Mouse (Mus musculus): ENCODE data around the gene Gm14085. TPM values are rescaled to one million over a fixed set of nuclear protein-coding genes. Genes with fewer than 3 reads are reported as not detected.

Gene Gm14085
- total and polyA plus RNA-seq, 3 experiments: 0.12 to 0.22 TPM; not detected in 1

- TF ChIP-seq TBP (IDR thresholded peaks at IDR 0.05; ENCODE audit: low read depth, low read length): no peak
Measured at GRCm38 (mm10) chr2:122531290-122531689, 46.5 kb downstream of the Gm14085 start (continued).

- H3K27me3 ChIP-seq (ENCODE audit: control insufficient read depth in 1 of 2, insufficient read depth in 2 of 2, low read length in 2 of 2): no peaks in the 10 kb centered on the region
- no peaks in the 10 kb centered on the region for H3K36me3 ChIP-seq (ENCODE audit: control insufficient read depth in 1 of 2, insufficient read depth in 2 of 2, low read length in 2 of 2)
- no peaks in the 10 kb centered on the region for H3K79me2 ChIP-seq (ENCODE audit: control insufficient read depth, insufficient read depth, low read length, poor library complexity)
- TF ChIP-seq EP300 (IDR thresholded peaks at IDR 0.05; ENCODE audit: low read depth in 1 of 2, low read length in 2 of 2) (no peak), NELFE (IDR thresholded peaks at IDR 0.05; ENCODE audit: low read depth, low read length) (no peak), MAZ (IDR thresholded peaks at IDR 0.05; ENCODE audit: low read depth, low read length) (no peak), ZC3H11A (IDR thresholded peaks at IDR 0.05; ENCODE audit: low read depth, low read length) (no peak), MYB (IDR thresholded peaks at IDR 0.05; ENCODE audit: low read depth, low read length) (no peak), ETS1 (IDR thresholded peaks at IDR 0.05; ENCODE audit: low read depth, low read length) (no peak), ELF1 (IDR thresholded peaks at IDR 0.05; ENCODE audit: low read depth, low read length) (no peak), E2F4 (IDR thresholded peaks at IDR 0.05; ENCODE audit: borderline replicate concordance, low read depth, low read length) (no peak), UBTF (IDR thresholded peaks at IDR 0.05; ENCODE audit: borderline replicate concordance, insufficient read depth, low read depth, low read length) (no peak), MAX (IDR thresholded peaks at IDR 0.05; ENCODE audit: low read length) (no peak), ZNF384 (IDR thresholded peaks at IDR 0.05; ENCODE audit: low read depth, low read length) (no peak), MXI1 (IDR thresholded peaks at IDR 0.05; ENCODE audit: low read depth, low read length) (no peak), SMC3 (IDR thresholded peaks at IDR 0.05; ENCODE audit: low read depth, low read length) (no peak), HCFC1 (IDR thresholded peaks at IDR 0.05; ENCODE audit: low read depth, low read length) (no peak), TCF12 (IDR thresholded peaks at IDR 0.05; ENCODE audit: low read depth, low read length) (no peak), RCOR1 (IDR thresholded peaks at IDR 0.05; ENCODE audit: low read depth, low read length) (no peak), USF2 (IDR thresholded peaks at IDR 0.05; ENCODE audit: borderline replicate concordance in 1 of 2, insufficient read depth in 1 of 2, low read depth in 1 of 2, low read length in 2 of 2) (no peak), BHLHE40 (IDR thresholded peaks at IDR 0.05; ENCODE audit: borderline replicate concordance, low read depth, low read length) (no peak)
- DNase-seq (ENCODE audit: low read depth, low spot score): no peak
- no peak overlapping the region for H3K9ac ChIP-seq (ENCODE audit: control insufficient read depth, low read depth, low read length, poor library complexity, severe bottlenecking)
- H3K9me3 ChIP-seq (replicated peaks; ENCODE audit: insufficient read depth, low read length): no peaks in the 10 kb centered on the region
- H3K27ac ChIP-seq (ENCODE audit: control insufficient read depth, low read depth, low read length): no peak overlapping the region
- H3K4me1 ChIP-seq (ENCODE audit: control insufficient read depth in 1 of 2, insufficient read depth in 2 of 2, low read length in 2 of 2): no peaks in the 10 kb centered on the region
- H3K4me3 ChIP-seq (ENCODE audit: control insufficient read depth in 1 of 2, insufficient read depth in 1 of 2, low read depth in 2 of 2, low read length in 2 of 2): no peak overlapping the region
Measured at GRCm38 (mm10) chr2:122531726-122532125, 47.0 kb downstream of the Gm14085 start.
